Comparison of ENCODE assay signal across 20 mouse cellular contexts in the genomic region with DNA sequence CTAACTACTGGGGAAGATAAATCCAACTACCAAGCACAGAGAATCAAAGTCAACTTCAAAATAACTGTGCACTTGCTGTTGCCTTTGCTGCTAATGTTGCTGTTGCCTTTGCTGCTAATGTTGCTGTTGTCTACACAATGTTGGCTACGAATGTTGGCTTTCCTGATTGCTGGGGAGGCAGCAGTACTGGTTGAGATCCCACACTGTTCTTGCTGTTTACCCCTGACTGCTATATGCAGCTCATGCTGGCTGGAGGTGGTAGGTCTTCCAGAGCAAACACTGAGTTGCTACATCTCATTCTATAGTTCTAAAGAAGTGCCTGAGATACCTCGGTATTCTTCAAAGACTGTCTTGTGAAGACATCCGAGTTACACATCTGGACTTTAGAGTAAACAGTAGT.
"Had no signal": no experiment of that assay in that cellular context is flagged by ENCODE, and none has a peak within 500 bp of the region (broad histone marks: within the 10 kb centered on the region; RNA-seq: fewer than 3 reads in every experiment).

No protein-coding gene starts in this region.

- H3K4me2 ChIP-seq: limb, embryonic 12.5 days; limb, embryonic 15.5 days; liver, embryonic 11.5 days; liver, embryonic 15.5 days; midbrain, embryonic 11.5 days; neural tube, embryonic 12.5 days; neural tube, embryonic 15.5 days had no signal

- ATAC-seq: intestine, embryonic 16.5 days had no signal

- H3K27ac ChIP-seq: limb, embryonic 12.5 days; limb, embryonic 15.5 days; liver, embryonic 15.5 days; neural tube, embryonic 12.5 days; neural tube, embryonic 15.5 days; stomach, postnatal 0 days had no signal

- H3K9ac ChIP-seq: limb, embryonic 12.5 days; limb, embryonic 15.5 days; liver, embryonic 15.5 days; neural tube, embryonic 12.5 days; neural tube, embryonic 15.5 days had no signal

- H3K27me3 ChIP-seq: limb, embryonic 12.5 days; limb, embryonic 15.5 days; liver, embryonic 15.5 days; neural tube, embryonic 12.5 days; neural tube, embryonic 15.5 days had no signal

- H3K4me3 ChIP-seq: limb, embryonic 12.5 days; limb, embryonic 15.5 days; liver, embryonic 15.5 days; neural tube, embryonic 12.5 days; neural tube, embryonic 15.5 days had no signal

- H3K36me3 ChIP-seq: limb, embryonic 12.5 days; limb, embryonic 15.5 days; liver, embryonic 15.5 days; neural tube, embryonic 12.5 days; neural tube, embryonic 15.5 days had no signal

- DNase-seq: kidney, adult 18-20 months; kidney, adult 9 months; kidney, postnatal 14 days; kidney, postnatal 4 days; lung, adult 2 months; lung, postnatal 14 days; lung, postnatal 4 days; midbrain, embryonic 14.5 days; retina, postnatal 1 day; right cerebral cortex, postnatal 25 days; spleen, adult 18-20 months had no signal

- H3K9me3 ChIP-seq: limb, embryonic 12.5 days; limb, embryonic 15.5 days; liver, embryonic 15.5 days; neural tube, embryonic 12.5 days; neural tube, embryonic 15.5 days had no signal

- H3K4me1 ChIP-seq: liver, embryonic 15.5 days; neural tube, embryonic 15.5 days had no signal
